Mouse (Mus musculus) MEL (cell line): ENCODE results near the gene BC053393. TPM values are rescaled to one million over a fixed set of nuclear protein-coding genes. Genes with fewer than 3 reads are reported as not detected.

ENCODE experiments used
- DNase-seq: peaks from one replicate; pipeline ENCODE4 v3.0.0; 2011; ENCODE audit warnings: low read depth, low spot score
- H3K27ac ChIP-seq: 2 replicates; pipeline ENCODE4 v1.5.1; 2012; ENCODE audit warnings: low read depth, mild to moderate bottlenecking, control low read depth, low read length, moderate library complexity; ENCODE audit not compliant: control insufficient read depth
- H3K27me3 ChIP-seq, 2 experiments: fragments of 150-350 bp in 1 of 2; sonication (generic) in 1 of 2; 2 replicates each; pipeline ENCODE4 v1.6.1; 2012; ENCODE audit warnings: low read length in 2 of 2, mild to moderate bottlenecking in 2 of 2, improper control_type of control experiment in 1 of 2, moderate library complexity in 1 of 2; ENCODE audit not compliant: insufficient read depth in 2 of 2, control insufficient read depth in 1 of 2
- H3K36me3 ChIP-seq, 2 experiments: 2 replicates each; pipeline ENCODE4 v1.6.1; 2012 to 2014; ENCODE audit warnings: low read length in 2 of 2, improper control_type of control experiment in 1 of 2, inconsistent platforms in 1 of 2, mild to moderate bottlenecking in 1 of 2; ENCODE audit not compliant: insufficient read depth in 2 of 2, control insufficient read depth in 1 of 2
- H3K4me1 ChIP-seq, 2 experiments: fragments of 150-350 bp in 1 of 2; sonication (generic) in 1 of 2; 2 replicates each; pipeline ENCODE4 v1.6.1; 2012; ENCODE audit warnings: low read length in 2 of 2, improper control_type of control experiment in 1 of 2, mild to moderate bottlenecking in 1 of 2; ENCODE audit not compliant: insufficient read depth in 2 of 2, control insufficient read depth in 1 of 2
- H3K4me3 ChIP-seq, 2 experiments: fragments of 150-350 bp in 1 of 2; sonication (generic) in 1 of 2; 2 replicates each; pipeline ENCODE4 v1.5.1; 2012; ENCODE audit warnings: low read depth in 2 of 2, low read length in 2 of 2, mild to moderate bottlenecking in 2 of 2, moderate library complexity in 2 of 2, control low read depth in 1 of 2, improper control_type of control experiment in 1 of 2; ENCODE audit not compliant: control insufficient read depth in 1 of 2, insufficient read depth in 1 of 2
- H3K79me2 ChIP-seq: 2 replicates; pipeline ENCODE4 v1.6.1; 2012; ENCODE audit warnings: mild to moderate bottlenecking, low read length, moderate library complexity; ENCODE audit not compliant: control insufficient read depth, poor library complexity, insufficient read depth
- H3K9ac ChIP-seq: 2 replicates; pipeline ENCODE4 v1.6.1; 2012; ENCODE audit warnings: low read depth, mild to moderate bottlenecking, control low read depth, low read length, moderate library complexity; ENCODE audit not compliant: control insufficient read depth, poor library complexity, severe bottlenecking
- H3K9me3 ChIP-seq: fragments of 150-350 bp; sonication (generic); replicated peaks from 2 replicates; pipeline ENCODE4 v1.6.1; 2012; ENCODE audit warnings: mild to moderate bottlenecking, low read length, improper control_type of control experiment, moderate library complexity; ENCODE audit not compliant: insufficient read depth
- CHD1 ChIP-seq: IDR thresholded peaks from 2 replicates; pipeline ENCODE4 v1.6.1; 2012; ENCODE audit warnings: low read depth, mild to moderate bottlenecking, inconsistent platforms, low read length, improper control_type of control experiment
- CHD2 ChIP-seq: IDR thresholded peaks from 2 replicates; pipeline ENCODE4 v1.6.1; 2011; ENCODE audit warnings: low read length, improper control_type of control experiment
- CTCF ChIP-seq, 3 experiments: IDR thresholded peaks in 2 of 3; conservative IDR thresholded peaks in 1 of 3; 2 replicates each; pipeline ENCODE4 v1.5.1; 2011 to 2012; ENCODE audit warnings: low read length in 3 of 3, low read depth in 2 of 3, mild to moderate bottlenecking in 2 of 3, improper control_type of control experiment in 1 of 3, inconsistent platforms in 1 of 3, mixed read lengths in 1 of 3, moderate library complexity in 1 of 3; ENCODE audit not compliant: control insufficient read depth in 1 of 3, insufficient read depth in 1 of 3, poor library complexity in 1 of 3, severe bottlenecking in 1 of 3
- ELF1 ChIP-seq: IDR thresholded peaks from 2 replicates; pipeline ENCODE4 v1.6.1; 2014; ENCODE audit warnings: low read depth, mild to moderate bottlenecking, inconsistent platforms, low read length, improper control_type of control experiment, moderate library complexity
- ETS1 ChIP-seq: IDR thresholded peaks from 2 replicates; pipeline ENCODE4 v1.6.1; 2012; ENCODE audit warnings: low read depth, mild to moderate bottlenecking, inconsistent platforms, low read length, improper control_type of control experiment, moderate library complexity
- GATA1 ChIP-seq: IDR thresholded peaks from 2 replicates; pipeline ENCODE4 v1.6.1; 2011; ENCODE audit warnings: low read depth, low read length, improper control_type of control experiment
- HCFC1 ChIP-seq: IDR thresholded peaks from 2 replicates; pipeline ENCODE4 v1.6.1; 2012; ENCODE audit warnings: low read depth, mild to moderate bottlenecking, inconsistent platforms, low read length, improper control_type of control experiment, moderate library complexity
- KAT2A ChIP-seq: conservative IDR thresholded peaks from 2 replicates; pipeline ENCODE4 v1.6.1; 2012; ENCODE audit warnings: low read depth, low read length, improper control_type of control experiment, inconsistent platforms
- MYC ChIP-seq: IDR thresholded peaks from 2 replicates; pipeline ENCODE4 v1.6.1; 2011; ENCODE audit warnings: low read depth, mild to moderate bottlenecking, low read length, improper control_type of control experiment, moderate library complexity
- NRF1 ChIP-seq: IDR thresholded peaks from 2 replicates; pipeline ENCODE4 v1.6.1; 2014; ENCODE audit warnings: low read depth, mild to moderate bottlenecking, inconsistent platforms, low read length, improper control_type of control experiment, moderate library complexity; ENCODE audit not compliant: poor library complexity, insufficient read depth, severe bottlenecking
- RCOR1 ChIP-seq: IDR thresholded peaks from 2 replicates; pipeline ENCODE4 v1.6.1; 2012; ENCODE audit warnings: low read depth, mild to moderate bottlenecking, inconsistent platforms, low read length, improper control_type of control experiment
- SIN3A ChIP-seq: IDR thresholded peaks from 2 replicates; pipeline ENCODE4 v1.6.1; 2012; ENCODE audit warnings: low read length, improper control_type of control experiment, inconsistent platforms
- SMC3 ChIP-seq: IDR thresholded peaks from 2 replicates; pipeline ENCODE4 v1.6.1; 2011; ENCODE audit warnings: low read depth, low read length, improper control_type of control experiment
- TBP ChIP-seq: IDR thresholded peaks from 2 replicates; pipeline ENCODE4 v1.8.0; 2011; ENCODE audit warnings: low read depth, low read length, improper control_type of control experiment
- USF2 ChIP-seq, 2 experiments: IDR thresholded peaks; 2 replicates each; pipeline ENCODE4 v1.6.1; 2011 to 2012; ENCODE audit warnings: improper control_type of control experiment in 2 of 2, low read length in 2 of 2, borderline replicate concordance in 1 of 2, inconsistent platforms in 1 of 2, low read depth in 1 of 2, mild to moderate bottlenecking in 1 of 2; ENCODE audit not compliant: insufficient read depth in 1 of 2
- ZC3H11A ChIP-seq: IDR thresholded peaks from 2 replicates; pipeline ENCODE4 v1.6.1; 2012; ENCODE audit warnings: low read depth, mild to moderate bottlenecking, inconsistent platforms, low read length, improper control_type of control experiment
- ZMIZ1 ChIP-seq: IDR thresholded peaks from 2 replicates; pipeline ENCODE4 v1.6.1; 2012; ENCODE audit warnings: low read depth, mild to moderate bottlenecking, inconsistent platforms, low read length, improper control_type of control experiment, moderate library complexity
- polyA plus RNA-seq, 2 experiments: library from polyadenylated mRNA; stranded (reverse) in 1 of 2; unstranded in 1 of 2; fragments of >175 nt in 1 of 2; fragments of >200 nt in 1 of 2; gene quantifications; 2 replicates each; pipeline versions ENCODE4 v1.2.1 to v1.2.4; 2012; ENCODE audit warnings: low replicate concordance in 2 of 2, low read depth in 1 of 2; ENCODE audit not compliant: insufficient read length in 2 of 2, insufficient read depth in 1 of 2, missing spikeins in 1 of 2
- total RNA-seq: library from RNA; depleted of rRNA; stranded (reverse); fragments of 300-350 nt; gene quantifications from 2 replicates; pipeline ENCODE4 v1.2.3, GENCODE M21; 2012

The BC053393 gene
- total and polyA plus RNA-seq, 3 experiments = not detected

GRCm38 (mm10) chr11:46549721-46550120, 21.6 kb upstream of the BC053393 start:
- H3K79me2 ChIP-seq = no peaks in the 10 kb centered on the region

GRCm38 (mm10) chr11:46552741-46553140, 18.6 kb upstream of the BC053393 start:
- no peaks in the 10 kb centered on the region for H3K4me1 ChIP-seq
- no peak overlapping the region for H3K27ac ChIP-seq
- H3K9ac ChIP-seq = no peak overlapping the region
- no peak for TF ChIP-seq ETS1
- no peak for TF ChIP-seq ZC3H11A
- TF ChIP-seq CTCF (IDR thresholded peaks at IDR 0.05 in 2 of 3, conservative IDR thresholded peaks at IDR 0.05 in 1 of 3; ENCODE audit: control insufficient read depth in 1 of 3, insufficient read depth in 1 of 3, low read depth in 2 of 3, low read length in 3 of 3, poor library complexity in 1 of 3, severe bottlenecking in 1 of 3) = no peak
- TF ChIP-seq USF2 (IDR thresholded peaks at IDR 0.05; ENCODE audit: borderline replicate concordance in 1 of 2, insufficient read depth in 1 of 2, low read depth in 1 of 2, low read length in 2 of 2) = no peak
- TF ChIP-seq ELF1 = no peak
- no peak for TF ChIP-seq GATA1
- no peaks in the 10 kb centered on the region for H3K79me2 ChIP-seq
- peaks cover 0 to 3% of the 10 kb centered on the region in 2 experiments; a peak in 2 of 4 replicates for H3K27me3 ChIP-seq
- H3K4me3 ChIP-seq = no peak overlapping the region
- no peaks in the 10 kb centered on the region for H3K9me3 ChIP-seq
- no peak for DNase-seq
- no peaks in the 10 kb centered on the region for H3K36me3 ChIP-seq

More at GRCm38 (mm10) chr11:46549721-46550120, 21.6 kb upstream of the BC053393 start:
- Histone ChIP-seq H3K4me3 (no peak overlapping the region), H3K27me3 (peaks cover 0 to 2% of the 10 kb centered on the region in 2 experiments; a peak in 2 of 4 replicates), H3K9me3 (no peaks in the 10 kb centered on the region), H3K27ac (no peak overlapping the region), H3K9ac (no peak overlapping the region), H3K36me3 (no peaks in the 10 kb centered on the region), H3K4me1 (no peaks in the 10 kb centered on the region)
- no peak for DNase-seq
- TF ChIP-seq RCOR1 = no peak
- no peak for TF ChIP-seq SIN3A
- TF ChIP-seq CHD2 = no peak
- no peak for TF ChIP-seq MYC
- no peak for TF ChIP-seq NRF1
- TF ChIP-seq SMC3 = no peak
- no peak for TF ChIP-seq KAT2A
- no peak for TF ChIP-seq CHD1
- no peak for TF ChIP-seq ZMIZ1

GRCm38 (mm10) chr11:46561096-46561495, 10.2 kb upstream of the BC053393 start:
- Histone ChIP-seq H3K79me2 (no peaks in the 10 kb centered on the region), H3K4me1 (no peaks in the 10 kb centered on the region), H3K27ac (no peak overlapping the region), H3K9ac (no peak overlapping the region), H3K36me3 (no peaks in the 10 kb centered on the region), H3K9me3 (no peaks in the 10 kb centered on the region; the same call in 1 of the 2 replicates), H3K27me3 (0 out of 4 replicates have a peak, but pooled peaks cover 0 to 2% of the 10 kb centered on the region in 2 experiments), H3K4me3 (no peak overlapping the region)
- DNase-seq = no peak
- no peak for TF ChIP-seq HCFC1
- TF ChIP-seq TBP = no peak
- no peak for TF ChIP-seq KAT2A
